Mouse (Mus musculus) heart, adult 18-20 months (tissue): ENCODE measurements at regions not wholly inside any gene's neighbourhood (a gene's known extent, or its start where the extent isn't known, plus 50 kb on each side); places are given as distances from the start of the nearest gene placed in this dataset.

Experiments
- DNase-seq, 2 experiments: peaks; one replicate each; pipeline ENCODE4 v3.0.0; 2021 to 2022; ENCODE audit warnings: mixed read lengths in 1 of 2

- DNase-seq: no peak
Observed at GRCm38 (mm10) chr7:137883701-137884100, 446.3 kb downstream of the Glrx3 start.

GRCm38 (mm10) chr7:137885146-137885545, 447.7 kb downstream of the Glrx3 start:
- no peak for DNase-seq

GRCm38 (mm10) chr7:137888731-137889130, 451.3 kb downstream of the Glrx3 start:
- DNase-seq: no peak

- no peak for DNase-seq
Observed at GRCm38 (mm10) chr7:137906424-137907060, 469.1 kb downstream of the Glrx3 start.

GRCm38 (mm10) chr7:137909456-137909855, 472.0 kb downstream of the Glrx3 start:
- DNase-seq: no peak

GRCm38 (mm10) chr7:137913551-137914105, 476.2 kb downstream of the Glrx3 start:
- peak; percentile 37 to 63 for DNase-seq

- no peak for DNase-seq
Observed at GRCm38 (mm10) chr7:137914506-137914905, 477.1 kb downstream of the Glrx3 start.

GRCm38 (mm10) chr7:137916351-137916750, 478.9 kb downstream of the Glrx3 start:
- DNase-seq: no peak

- DNase-seq: peak; percentile 26 to 37
Observed at GRCm38 (mm10) chr7:137924464-137925167, 472.9 kb downstream of the Tcerg1l start.

- DNase-seq: no peak
Observed at GRCm38 (mm10) chr7:137925656-137926055, 471.9 kb downstream of the Tcerg1l start.

- no peak for DNase-seq
Observed at GRCm38 (mm10) chr7:137927371-137927770, 470.2 kb downstream of the Tcerg1l start.

- DNase-seq: no peak
Observed at GRCm38 (mm10) chr7:137930200-137930599, 467.3 kb downstream of the Tcerg1l start.

- DNase-seq: no peak
Observed at GRCm38 (mm10) chr7:137935896-137936295, 461.6 kb downstream of the Tcerg1l start.

- peak; percentile 33 to 62 for DNase-seq
Observed at GRCm38 (mm10) chr7:137939116-137939515, 458.4 kb downstream of the Tcerg1l start.

- no peak for DNase-seq
Observed at GRCm38 (mm10) chr7:137940084-137940483, 457.4 kb downstream of the Tcerg1l start.

- peak in 1 of 2 experiments; percentile 22 for DNase-seq
Observed at GRCm38 (mm10) chr7:137944991-137945390, 452.5 kb downstream of the Tcerg1l start.

- DNase-seq: no peak
Observed at GRCm38 (mm10) chr7:137947424-137947823, 450.1 kb downstream of the Tcerg1l start.

GRCm38 (mm10) chr7:137957354-137957753, 440.2 kb downstream of the Tcerg1l start:
- DNase-seq: no peak

- no peak for DNase-seq
Observed at GRCm38 (mm10) chr7:137957848-137958247, 439.7 kb downstream of the Tcerg1l start.

GRCm38 (mm10) chr7:137963470-137964095, 433.9 kb downstream of the Tcerg1l start:
- DNase-seq: peak; percentile 6 to 11

GRCm38 (mm10) chr7:137974705-137975104, 422.8 kb downstream of the Tcerg1l start:
- no peak for DNase-seq

GRCm38 (mm10) chr7:137977527-137977926, 420.0 kb downstream of the Tcerg1l start:
- no peak for DNase-seq

GRCm38 (mm10) chr7:137979361-137979760, 418.2 kb downstream of the Tcerg1l start:
- DNase-seq: no peak
